Mouse (Mus musculus): ENCODE data around the gene Pim3.
A peak's percentile ranks its signal among the peaks of the same experiment; 100 is the strongest.

DNA sequence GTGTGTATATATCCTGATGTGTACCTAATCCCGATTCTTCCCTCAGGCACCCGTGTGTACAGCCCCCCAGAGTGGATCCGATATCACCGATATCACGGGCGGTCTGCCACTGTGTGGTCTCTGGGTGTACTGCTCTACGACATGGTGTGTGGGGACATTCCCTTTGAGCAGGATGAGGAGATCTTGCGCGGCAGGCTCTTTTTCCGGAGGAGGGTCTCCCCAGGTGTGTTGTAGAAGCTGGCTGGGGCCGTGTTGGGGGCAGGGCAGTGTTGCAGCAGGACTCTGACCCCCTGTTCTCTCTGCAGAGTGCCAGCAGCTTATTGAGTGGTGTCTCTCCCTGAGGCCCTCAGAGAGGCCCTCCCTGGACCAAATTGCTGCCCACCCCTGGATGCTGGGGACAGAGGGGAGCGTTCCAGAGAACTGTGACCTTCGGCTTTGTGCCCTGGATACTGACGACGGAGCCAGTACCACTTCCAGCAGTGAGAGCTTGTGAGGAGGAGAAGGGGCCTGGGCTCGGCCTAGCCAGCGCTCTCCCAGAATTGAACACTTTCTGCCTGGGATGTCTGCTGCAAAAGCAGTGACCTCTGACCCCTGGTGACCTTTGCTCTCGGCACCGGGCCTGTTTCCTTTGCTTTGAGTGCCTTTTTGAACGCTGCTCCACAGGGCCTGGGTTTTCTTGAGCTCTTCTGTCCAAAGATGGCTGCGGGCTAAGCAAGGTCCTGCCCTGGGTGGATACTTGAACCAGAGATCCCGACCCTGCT, 2.5 kb downstream of the Pim3 start:
- TF ChIP-seq CTCF (IDR thresholded peaks at IDR 0.05; ENCODE audit: low read depth): peak; percentile 50
- no peak for TF ChIP-seq EP300 (optimal IDR thresholded peaks at IDR 0.05)

Measured in stomach, postnatal 0 days (tissue).